Mouse (Mus musculus) T-helper 17 cell (primary cell): ENCODE results near the gene Pgs1.

Source experiments
- in situ Hi-C, 2 experiments: fragments of 300-600 bp; cut with MboI, MseI; formaldehyde crosslinking; loops; 1 replicate in 1 of 2; 2 replicates in 1 of 2; pipeline ENCODE4 v1.15.1; 2025; ENCODE audit warnings: high pct_unique_total_duplicates in 2 of 2

The Pgs1 gene

GRCm38 (mm10) chr11:118024111-118024510 lies 38.0 kb downstream of the Pgs1 start:
- in situ Hi-C loops = loop anchor here (5.0 kb wide), 3 partner anchors 52 to 157 kb away; partner anchors contain the start of gene Socs3 (in 1 of the 2)

GRCm38 (mm10) chr11:118029170-118029569 lies 43.1 kb downstream of the Pgs1 start:
- in situ Hi-C loops = no loop called here

GRCm38 (mm10) chr11:118031134-118031533 lies 45.0 kb downstream of the Pgs1 start:
- in situ Hi-C loops = no loop called here

- in situ Hi-C loops = no loop called here
Measured at GRCm38 (mm10) chr11:118034395-118034794, 48.3 kb downstream of the Pgs1 start.

- in situ Hi-C loops = no loop called here
Measured at GRCm38 (mm10) chr11:118035068-118035467, 49.0 kb downstream of the Pgs1 start.

- in situ Hi-C loops = no loop called here
Measured at GRCm38 (mm10) chr11:118042791-118043190, 56.7 kb downstream of the Pgs1 start.

GRCm38 (mm10) chr11:118043293-118043907 lies 57.3 kb downstream of the Pgs1 start:
- in situ Hi-C loops = no loop called here

- in situ Hi-C loops = no loop called here
Measured at GRCm38 (mm10) chr11:118049641-118050040, 63.5 kb downstream of the Pgs1 start.

- in situ Hi-C loops = no loop called here
Measured at GRCm38 (mm10) chr11:118050174-118050573, 64.1 kb downstream of the Pgs1 start.

- in situ Hi-C loops = no loop called here
Measured at GRCm38 (mm10) chr11:118058367-118058766, 72.3 kb downstream of the Pgs1 start.

- in situ Hi-C loops = no loop called here
Measured at GRCm38 (mm10) chr11:118058872-118059271, 72.8 kb downstream of the Pgs1 start.

- in situ Hi-C loops = no loop called here
Measured at GRCm38 (mm10) chr11:118060038-118060437, 73.9 kb downstream of the Pgs1 start.

- in situ Hi-C loops = no loop called here
Measured at GRCm38 (mm10) chr11:118067588-118067987, 81.5 kb downstream of the Pgs1 start.

- in situ Hi-C loops = no loop called here
Measured at GRCm38 (mm10) chr11:118068812-118069332, 82.8 kb downstream of the Pgs1 start.

- in situ Hi-C loops = no loop called here
Measured at GRCm38 (mm10) chr11:118071227-118071912, 85.3 kb downstream of the Pgs1 start.
